Mouse (Mus musculus) liver, embryonic 12.5 days (tissue): ENCODE data around the gene Tmem117. TPM values are rescaled to one million over a fixed set of nuclear protein-coding genes. Genes with fewer than 3 reads are reported as not detected.

Experiments
- ATAC-seq: fragments of 200-750 bp; cut with Nextera tagmentation; 2 replicates; pipeline ENCODE4 v1.8.0; 2017; ENCODE audit warnings: moderate number of reproducible peaks, mild to moderate bottlenecking, moderate library complexity
- H3K27ac ChIP-seq: fragments of 300-500 bp; sonication (generic); 2 replicates; pipeline ENCODE4 v1.5.1; 2016; ENCODE audit warnings: mild to moderate bottlenecking
- H3K27me3 ChIP-seq: fragments of 300-500 bp; sonication (generic); replicated peaks from 2 replicates; pipeline ENCODE4 v1.6.1; 2016; ENCODE audit warnings: mild to moderate bottlenecking, moderate library complexity
- H3K36me3 ChIP-seq: fragments of 300-500 bp; sonication (generic); 2 replicates; pipeline ENCODE4 v1.6.1; 2016; ENCODE audit warnings: mild to moderate bottlenecking, moderate library complexity
- H3K4me1 ChIP-seq: fragments of 300-500 bp; sonication (generic); 2 replicates; pipeline ENCODE4 v1.6.1; 2016
- H3K4me2 ChIP-seq: fragments of 300-500 bp; sonication (generic); 2 replicates; pipeline ENCODE4 v1.6.1; 2016; ENCODE audit warnings: mild to moderate bottlenecking, moderate library complexity
- H3K4me3 ChIP-seq: fragments of 300-500 bp; sonication (generic); 2 replicates; pipeline ENCODE4 v1.5.1; 2016; ENCODE audit warnings: mild to moderate bottlenecking, moderate library complexity
- H3K9ac ChIP-seq: fragments of 300-500 bp; sonication (generic); 2 replicates; pipeline ENCODE4 v1.6.1; 2016; ENCODE audit warnings: mild to moderate bottlenecking, moderate library complexity
- H3K9me3 ChIP-seq: fragments of 300-500 bp; sonication (generic); replicated peaks from 2 replicates; pipeline ENCODE4 v1.6.1; 2016; ENCODE audit warnings: mild to moderate bottlenecking, moderate library complexity
- WGBS: fragments of 180-500 bp; shearing (Covaris S2); methylation state at CpG from one replicate; pipeline ENCODE4 v1.1.7; 2016; ENCODE audit not compliant: insufficient replicate concordance; 5-methylcytosine and 5-hydroxymethylcytosine counted together
- polyA plus RNA-seq: library from polyadenylated mRNA; unstranded; fragments of >200 nt; fragmentation: Nextera tagmentation; extraction: Ambion mirVana; gene quantifications from 2 replicates; pipeline ENCODE4 v1.2.1, GENCODE M21; 2016

Gene Tmem117
- polyA plus RNA-seq, 1 experiment from 2014 or later: not detected

- Histone ChIP-seq H3K9me3 (no peaks in the 10 kb centered on the region), H3K36me3 (no peaks in the 10 kb centered on the region), H3K9ac (no peak overlapping the region), H3K4me2 (no peak overlapping the region), H3K27me3 (no peaks in the 10 kb centered on the region), H3K4me3 (no peak overlapping the region), H3K27ac (no peak overlapping the region), H3K4me1 (no peaks in the 10 kb centered on the region)
- WGBS: 65% methylated on average over 4 of the region's 4 CpGs
- ATAC-seq: no peak
Measured at GRCm38 (mm10) chr15:94933044-94933443, 304.0 kb downstream of the Tmem117 start.

GRCm38 (mm10) chr15:94933480-94933879 lies 304.4 kb downstream of the Tmem117 start:
- Histone ChIP-seq H3K9me3 (no peaks in the 10 kb centered on the region), H3K4me1 (no peaks in the 10 kb centered on the region), H3K36me3 (no peaks in the 10 kb centered on the region), H3K4me2 (no peak overlapping the region), H3K9ac (no peak overlapping the region), H3K27me3 (no peaks in the 10 kb centered on the region), H3K4me3 (no peak overlapping the region), H3K27ac (no peak overlapping the region)
- 50% methylated on average over 3 of the region's 3 CpGs for WGBS
- no peak for ATAC-seq

GRCm38 (mm10) chr15:94941954-94942353 lies 312.9 kb downstream of the Tmem117 start:
- H3K9me3 ChIP-seq: no peaks in the 10 kb centered on the region
- whole genome bisulfite sequencing: 61% methylated on average over 3 of the region's 3 CpGs
- H3K4me3 ChIP-seq: no peak overlapping the region
- no peaks in the 10 kb centered on the region for H3K27me3 ChIP-seq
- H3K27ac ChIP-seq: no peak overlapping the region
- no peaks in the 10 kb centered on the region for H3K36me3 ChIP-seq
- no peak for ATAC-seq
- no peak overlapping the region for H3K9ac ChIP-seq
- no peaks in the 10 kb centered on the region for H3K4me1 ChIP-seq
- no peak overlapping the region for H3K4me2 ChIP-seq

GRCm38 (mm10) chr15:94942465-94942864 lies 313.4 kb downstream of the Tmem117 start:
- H3K4me3 ChIP-seq: no peak overlapping the region
- no peak overlapping the region for H3K9ac ChIP-seq
- no peak overlapping the region for H3K27ac ChIP-seq
- H3K36me3 ChIP-seq: no peaks in the 10 kb centered on the region
- no peak overlapping the region for H3K4me2 ChIP-seq
- H3K9me3 ChIP-seq: no peaks in the 10 kb centered on the region
- no peaks in the 10 kb centered on the region for H3K4me1 ChIP-seq
- no peaks in the 10 kb centered on the region for H3K27me3 ChIP-seq
- 57% methylated on average over 1 of the region's 1 CpGs for WGBS
- ATAC-seq: no peak

- Histone ChIP-seq H3K4me3 (no peak overlapping the region), H3K9ac (no peak overlapping the region), H3K4me1 (no peaks in the 10 kb centered on the region), H3K27me3 (no peaks in the 10 kb centered on the region), H3K36me3 (no peaks in the 10 kb centered on the region), H3K9me3 (no peaks in the 10 kb centered on the region), H3K4me2 (no peak overlapping the region), H3K27ac (no peak overlapping the region)
- ATAC-seq: no peak
- WGBS: 74% methylated on average over 5 of the region's 5 CpGs
Measured at GRCm38 (mm10) chr15:94943891-94944290, 314.9 kb downstream of the Tmem117 start.

GRCm38 (mm10) chr15:94951382-94952048 lies 322.5 kb downstream of the Tmem117 start:
- no peak for ATAC-seq
- WGBS: 61% methylated on average over 7 of the region's 7 CpGs
- H3K27me3 ChIP-seq: no peaks in the 10 kb centered on the region
- no peaks in the 10 kb centered on the region for H3K4me1 ChIP-seq
- H3K27ac ChIP-seq: no peak overlapping the region
- no peaks in the 10 kb centered on the region for H3K36me3 ChIP-seq
- no peak overlapping the region for H3K4me2 ChIP-seq
- H3K9me3 ChIP-seq: no peaks in the 10 kb centered on the region
- no peak overlapping the region for H3K9ac ChIP-seq
- no peak overlapping the region for H3K4me3 ChIP-seq

GRCm38 (mm10) chr15:94956697-94957096 lies 327.7 kb downstream of the Tmem117 start:
- Histone ChIP-seq H3K27me3 (no peaks in the 10 kb centered on the region), H3K36me3 (no peaks in the 10 kb centered on the region), H3K4me2 (no peak overlapping the region), H3K9me3 (no peaks in the 10 kb centered on the region), H3K27ac (no peak overlapping the region), H3K4me3 (no peak overlapping the region), H3K4me1 (no peaks in the 10 kb centered on the region), H3K9ac (no peak overlapping the region)
- no peak for ATAC-seq
- WGBS: 80% methylated on average over 3 of the region's 3 CpGs

GRCm38 (mm10) chr15:94957202-94957601 lies 328.2 kb downstream of the Tmem117 start:
- Histone ChIP-seq H3K9me3 (no peaks in the 10 kb centered on the region), H3K27ac (no peak overlapping the region), H3K4me3 (no peak overlapping the region), H3K27me3 (no peaks in the 10 kb centered on the region), H3K4me2 (no peak overlapping the region), H3K36me3 (no peaks in the 10 kb centered on the region), H3K9ac (no peak overlapping the region), H3K4me1 (no peaks in the 10 kb centered on the region)
- ATAC-seq: no peak
- WGBS: 53% methylated on average over 4 of the region's 4 CpGs

GRCm38 (mm10) chr15:94967004-94967403 lies 338.0 kb downstream of the Tmem117 start:
- Histone ChIP-seq H3K4me3 (no peak overlapping the region), H3K4me1 (no peaks in the 10 kb centered on the region), H3K9me3 (no peaks in the 10 kb centered on the region), H3K9ac (no peak overlapping the region), H3K27me3 (no peaks in the 10 kb centered on the region), H3K27ac (no peak overlapping the region), H3K4me2 (no peak overlapping the region), H3K36me3 (no peaks in the 10 kb centered on the region)
- no peak for ATAC-seq
- WGBS: 67% methylated on average over 6 of the region's 6 CpGs

- H3K36me3 ChIP-seq: no peaks in the 10 kb centered on the region
- H3K27ac ChIP-seq: no peak overlapping the region
- H3K4me3 ChIP-seq: no peak overlapping the region
- WGBS: 71% methylated on average over 13 of the region's 13 CpGs
- H3K4me2 ChIP-seq: no peak overlapping the region
- no peak for ATAC-seq
- H3K4me1 ChIP-seq: no peaks in the 10 kb centered on the region
- H3K9me3 ChIP-seq: no peaks in the 10 kb centered on the region
- H3K9ac ChIP-seq: no peak overlapping the region
- no peaks in the 10 kb centered on the region for H3K27me3 ChIP-seq
Measured at GRCm38 (mm10) chr15:94968403-94969180, 339.6 kb downstream of the Tmem117 start.

- Histone ChIP-seq H3K27me3 (no peaks in the 10 kb centered on the region), H3K9me3 (peaks cover 24% of the 10 kb centered on the region; the same call in 1 of the 2 replicates), H3K36me3 (no peaks in the 10 kb centered on the region), H3K4me2 (no peak overlapping the region), H3K4me1 (no peaks in the 10 kb centered on the region), H3K4me3 (no peak overlapping the region), H3K9ac (no peak overlapping the region), H3K27ac (no peak overlapping the region)
- WGBS: 55% methylated on average over 4 of the region's 4 CpGs
- no peak for ATAC-seq
Measured at GRCm38 (mm10) chr15:94981798-94982197, 352.8 kb downstream of the Tmem117 start.

- Histone ChIP-seq H3K4me1 (no peaks in the 10 kb centered on the region), H3K9me3 (no peaks in the 10 kb centered on the region), H3K4me2 (no peak overlapping the region), H3K36me3 (no peaks in the 10 kb centered on the region), H3K27ac (no peak overlapping the region), H3K9ac (no peak overlapping the region), H3K27me3 (no peaks in the 10 kb centered on the region), H3K4me3 (no peak overlapping the region)
- WGBS: 77% methylated on average over 9 of the region's 9 CpGs
- no peak for ATAC-seq
Measured at GRCm38 (mm10) chr15:94995352-94995751, 366.3 kb downstream of the Tmem117 start.
